Mouse (Mus musculus): Measurements from ENCODE around the gene Uaca. TPM values are rescaled to one million over a fixed set of nuclear protein-coding genes. Genes with fewer than 3 reads are reported as not detected.

Gene Uaca
- polyA plus RNA-seq (2014; fragmentation: Illumina TruSeq; extraction: RNeasy Lipid Tissue Mini Kit (QIAGEN cat#74804)), result 10.8 TPM

DNA sequence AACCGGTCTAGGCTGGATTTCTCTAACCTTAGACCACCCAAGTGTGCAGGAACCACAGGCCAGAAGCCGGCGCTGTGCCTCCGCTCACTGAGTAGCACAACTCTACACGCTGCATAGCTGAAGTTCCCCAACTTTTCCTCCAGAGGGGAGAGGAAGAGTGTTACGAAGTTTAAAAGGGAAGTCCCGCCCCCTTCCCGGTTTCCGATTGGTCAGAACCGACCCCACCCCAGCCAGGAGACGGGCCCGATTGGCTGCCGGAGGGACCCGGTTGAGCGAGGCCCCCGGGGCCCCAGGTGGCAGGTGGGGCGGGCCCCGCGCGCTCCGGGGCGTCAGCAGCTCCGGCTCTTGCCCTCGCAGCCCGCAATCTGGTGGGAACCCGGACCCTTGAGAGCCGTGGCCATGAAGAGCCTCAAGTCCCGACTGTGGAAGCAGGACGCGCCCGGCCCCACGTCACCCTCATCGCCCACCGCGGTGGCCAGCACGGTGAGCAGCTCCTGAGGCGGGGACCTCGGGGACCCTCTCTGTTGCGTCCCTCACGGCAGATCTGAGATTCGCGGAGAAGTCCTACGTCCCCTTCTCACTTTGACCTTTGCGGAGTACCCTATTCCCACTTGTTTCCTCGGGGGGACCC, at the start of gene Uaca:
Gene Uaca, plus strand, starts transcription at position 333 of the 631 bp plus-strand sequence.

Other genes with a start within 250 kb of the Uaca start
- gene Lrrc49, start 106.4 kb upstream of the Uaca start, polyA plus RNA-seq (2014; fragmentation: Illumina TruSeq; extraction: RNeasy Lipid Tissue Mini Kit (QIAGEN cat#74804)), result 15.1 TPM
- gene Larp6, start 81.6 kb upstream of the Uaca start, polyA plus RNA-seq (2014; fragmentation: Illumina TruSeq; extraction: RNeasy Lipid Tissue Mini Kit (QIAGEN cat#74804)), result 0.77 TPM